25 mouse cellular contexts compared by ENCODE assay signal in the genomic region with DNA sequence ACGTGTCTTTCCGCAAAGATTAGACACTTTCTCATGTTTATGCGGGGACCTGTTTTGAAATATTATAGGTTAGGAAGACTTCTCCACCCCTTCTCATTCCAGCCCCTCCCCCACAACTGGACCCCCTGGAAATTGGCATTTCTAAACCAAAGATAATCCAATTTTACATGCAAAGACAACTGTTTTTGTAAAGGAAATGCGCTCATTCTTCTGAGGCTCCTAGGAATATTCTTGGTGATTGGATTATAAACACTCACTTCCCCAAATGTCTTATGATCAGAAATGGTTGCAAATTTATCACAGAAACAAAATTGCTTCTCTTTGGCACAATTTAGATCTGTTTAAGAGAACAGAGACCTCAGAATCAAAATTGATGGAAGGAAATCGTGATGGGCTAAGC. TPM values are rescaled to one million over a fixed set of nuclear protein-coding genes. Genes with fewer than 3 reads are reported as not detected.
"Had no signal": no experiment of that assay in that cellular context is flagged by ENCODE, and none has a peak within 500 bp of the region (broad histone marks: within the 10 kb centered on the region; RNA-seq: fewer than 3 reads in every experiment).

No protein-coding gene starts in this region.

- H3K9ac ChIP-seq: limb, embryonic 12.5 days; limb, embryonic 15.5 days; liver, embryonic 14.5 days; liver, postnatal 0 days; lung, embryonic 14.5 days; stomach, embryonic 15.5 days had no signal

- DNase-seq: kidney, adult 2 months; kidney, postnatal 25 days; layer of hippocampus, adult 9-11 months; liver, postnatal 0 days; lung, embryonic 14.5 days; right cerebral cortex, postnatal 25 days; spleen, adult 18-20 months; thymus, postnatal 25 days had no signal

- H3K36me3 ChIP-seq: limb, embryonic 12.5 days; limb, embryonic 15.5 days; stomach, embryonic 15.5 days had no signal

- H3K4me3 ChIP-seq: layer of hippocampus, adult 2 months; limb, embryonic 12.5 days; limb, embryonic 15.5 days; stomach, embryonic 15.5 days had no signal

- H3K4me2 ChIP-seq: limb, embryonic 12.5 days; limb, embryonic 15.5 days; liver, embryonic 11.5 days; lung, embryonic 14.5 days; stomach, embryonic 15.5 days had no signal

- ATAC-seq: intestine, postnatal 0 days; liver, postnatal 0 days; lung, postnatal 0 days had no signal

- H3K27ac ChIP-seq: kidney, postnatal 0 days; layer of hippocampus, adult 2 months; limb, embryonic 12.5 days; limb, embryonic 15.5 days; liver, embryonic 14.5 days; macrophage; stomach, embryonic 15.5 days had no signal

- H3K9me3 ChIP-seq: limb, embryonic 12.5 days; limb, embryonic 15.5 days; stomach, embryonic 15.5 days had no signal

RNA-seq across cellular contexts. Expression of a gene that starts 14.1 kb away (rescaled TPM):
- total RNA-seq: layer of hippocampus, adult 2 months; layer of hippocampus, postnatal 25 days; left cerebral cortex, adult 18-20 months; left cerebral cortex, postnatal 10 days; left cerebral cortex, postnatal 36 days; megakaryocyte, adult 5-6 weeks had no signal
- polyA plus RNA-seq: intestine, embryonic 14.5 days; intestine, postnatal 0 days; kidney, postnatal 0 days; large intestine, adult 2 months; liver, embryonic 14.5 days; liver, postnatal 0 days; lung, embryonic 14.5 days; lung, postnatal 0 days; macrophage had no signal
